Mouse (Mus musculus) heart, postnatal 36 days (tissue): Measurements from ENCODE around the gene Nfatc4. TPM values are rescaled to one million over a fixed set of nuclear protein-coding genes. Genes with fewer than 3 reads are reported as not detected.

Experiments
- DNase-seq, 2 experiments: peaks; one replicate each; pipeline ENCODE4 v3.0.0; 2021 to 2022
- intact Hi-C: fragments of 180-260 bp; cut with DNase I; formaldehyde crosslinking; loops from one replicate; pipeline ENCODE4 v1.15.1; 2025
- total RNA-seq, 2 experiments: library from RNA; stranded (reverse); gene quantifications; 2 replicates each; pipeline ENCODE4 v1.2.3; 2021

Nfatc4 gene
- total RNA-seq, 2 experiments from 2014 or later = 5.0 to 5.1 TPM

DNA sequence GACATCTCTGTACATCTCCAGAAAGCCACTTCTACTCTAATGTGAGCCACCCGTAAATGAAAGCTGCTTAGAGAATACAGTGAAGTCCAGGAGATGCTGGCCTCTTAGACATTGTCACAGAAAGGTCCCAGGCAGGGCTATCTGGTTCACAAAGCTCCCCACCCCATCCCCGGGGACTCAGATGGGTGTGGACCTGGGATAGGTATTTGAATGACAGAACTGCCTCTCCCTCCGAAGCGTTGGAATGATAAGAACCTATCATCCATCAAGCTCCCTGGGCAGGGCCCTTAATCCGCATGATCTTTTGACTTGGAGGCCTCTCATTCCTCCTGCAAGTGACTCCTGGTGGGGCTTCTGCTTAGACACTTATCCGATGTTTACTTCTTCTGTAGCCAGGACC, 27.9 kb downstream of the Nfatc4 start:
- no peak for DNase-seq
- intact Hi-C loops = no loop called here

DNA sequence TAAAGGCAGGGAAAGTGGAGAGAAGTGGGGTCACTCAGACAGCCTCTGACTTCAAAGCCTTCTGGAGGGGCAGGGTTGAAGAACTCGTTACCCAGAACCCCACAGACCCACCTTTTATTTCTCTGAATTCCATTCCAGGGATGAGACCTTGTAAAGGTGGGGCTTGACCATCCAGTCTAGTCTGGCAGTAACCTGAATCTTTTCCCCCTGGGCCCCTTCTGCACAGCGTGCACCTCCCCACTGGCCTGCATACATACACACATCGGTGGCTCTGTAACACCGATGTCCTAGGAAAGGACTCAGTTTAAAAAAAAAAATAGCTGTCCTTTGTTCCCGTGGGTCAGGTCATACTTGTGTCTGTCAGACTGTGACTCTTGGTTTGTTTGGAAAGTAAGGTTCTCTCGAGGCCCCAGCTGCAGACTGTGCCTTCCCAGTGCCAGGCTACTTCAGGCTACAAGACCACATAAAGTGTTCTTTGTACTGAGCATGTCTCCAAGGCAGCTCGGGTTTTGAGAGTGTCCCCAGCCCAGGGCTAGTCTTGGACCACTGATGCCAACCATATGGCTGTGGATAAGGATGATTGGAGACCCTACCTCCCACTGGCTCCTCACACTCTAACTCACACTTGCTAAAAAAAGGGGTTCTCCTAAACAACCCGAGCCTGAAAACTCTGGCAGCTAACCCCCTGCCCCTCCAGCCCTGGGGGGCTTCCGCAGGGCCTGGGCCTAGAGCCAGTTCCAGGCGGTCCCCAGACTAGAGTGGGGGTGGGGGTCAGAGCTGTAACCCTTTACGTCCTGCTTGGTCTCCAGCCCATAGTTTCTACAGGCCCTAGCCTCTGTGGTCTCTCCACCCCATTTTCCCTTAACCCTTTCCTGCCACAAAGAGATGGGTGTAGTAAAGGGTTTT, 30.0 kb downstream of the Nfatc4 start:
- intact Hi-C loops = no loop called here
- no peak for DNase-seq

DNA sequence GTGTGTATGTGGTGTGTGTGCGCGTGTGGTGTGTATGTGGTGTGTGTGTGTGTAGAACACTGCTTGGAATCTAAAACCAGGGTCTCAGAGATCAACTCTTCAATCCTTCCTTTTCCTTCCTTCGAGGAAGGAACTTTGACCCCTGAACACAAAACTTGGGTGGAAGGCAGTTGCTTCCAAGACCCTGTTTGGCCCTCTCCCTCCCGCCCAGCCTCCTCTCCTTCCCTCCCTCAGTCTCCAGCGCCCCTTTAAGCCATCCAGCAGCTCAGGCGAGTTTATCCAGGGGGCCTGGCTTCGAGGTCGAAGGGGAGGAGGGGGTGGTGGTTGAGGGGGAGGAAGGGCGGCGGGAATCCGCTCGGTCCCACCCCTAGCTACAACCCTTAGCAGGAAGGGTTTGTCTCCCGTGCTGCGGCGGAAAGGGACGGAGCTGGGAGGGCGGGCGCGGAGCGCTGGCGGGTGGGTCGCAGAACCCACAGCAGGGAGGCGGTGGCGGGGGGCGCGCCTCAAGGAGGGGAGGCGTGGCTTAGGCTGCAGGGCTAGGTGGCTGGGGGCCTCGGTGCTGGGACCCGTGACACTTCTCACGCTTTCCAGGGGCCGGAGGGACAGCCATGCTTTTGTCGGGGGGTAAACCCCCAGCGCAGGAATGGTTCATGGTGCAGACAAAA, 30.8 kb downstream of the Nfatc4 start, which contains the start of gene Nynrin:
Gene Nynrin, plus strand, starts transcription at position 390 of the 665 bp plus-strand sequence.
- peak; percentile 69 to 76 for DNase-seq
- intact Hi-C loops = loop anchor here (2.0 kb wide), 1 partner anchor 31 kb away; the partner anchor contains the start of genes Cbln3 and Khnyn

DNA sequence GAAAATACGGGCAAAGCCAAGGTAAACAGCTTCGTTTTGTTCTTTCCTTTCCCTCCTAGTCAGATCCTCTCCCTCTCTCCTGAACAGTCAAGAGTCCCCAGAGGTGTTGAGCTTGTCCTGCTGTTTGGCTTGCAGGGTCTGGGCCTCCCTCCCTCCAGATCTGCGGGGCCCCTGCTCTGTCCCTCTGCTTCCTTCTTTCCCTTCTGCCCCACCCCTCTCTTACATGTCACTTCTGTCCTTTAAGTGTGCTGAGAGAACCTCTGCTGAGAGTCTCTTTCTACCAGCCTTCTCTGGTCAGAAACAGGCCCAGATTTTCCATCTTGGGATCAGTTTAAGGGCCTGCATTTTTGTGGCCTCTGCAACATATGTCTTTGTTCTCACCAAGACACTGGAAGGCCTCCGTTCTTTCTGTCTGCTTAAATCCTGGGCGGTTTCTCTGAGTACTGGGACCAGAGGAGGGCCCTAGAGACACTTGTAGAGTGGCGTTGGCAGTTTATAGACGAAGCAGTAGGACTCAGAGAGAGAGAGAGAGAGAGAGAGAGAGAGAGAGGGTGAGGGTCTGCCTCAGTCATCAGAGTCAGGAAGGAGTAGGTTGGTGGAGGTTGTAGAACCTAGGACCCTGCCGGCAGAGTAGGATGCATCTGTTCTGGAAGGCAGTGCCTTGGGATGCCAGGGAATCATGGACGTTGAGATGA, 31.6 kb downstream of the Nfatc4 start:
- DNase-seq = peak in 1 of 2 experiments; percentile 28

DNA sequence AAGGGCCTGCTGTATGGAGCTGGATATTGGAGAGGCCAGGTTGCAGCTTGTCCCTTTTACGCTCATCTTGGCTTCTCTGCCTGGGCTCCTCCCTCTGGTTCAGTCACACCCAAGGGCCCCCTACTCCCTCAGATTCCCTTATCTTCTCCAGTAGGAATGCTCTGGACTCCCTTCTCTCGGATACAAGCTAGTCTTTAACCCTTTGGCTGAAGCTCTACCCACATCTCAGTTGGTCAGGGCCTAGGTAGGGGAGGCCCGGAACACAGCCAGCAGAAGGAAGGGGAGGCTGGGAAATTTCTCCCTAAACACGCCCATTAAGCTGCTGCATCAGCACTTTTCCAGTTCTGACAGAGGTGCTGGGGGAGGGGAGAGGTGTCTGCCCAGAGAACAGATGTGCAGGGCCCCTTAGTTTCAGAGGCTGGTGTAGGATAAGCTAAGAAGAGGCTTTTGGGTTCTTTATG, 32.2 kb downstream of the Nfatc4 start:
- intact Hi-C loops = loop anchor here (2.0 kb wide), 1 partner anchor 30 kb away; the partner anchor contains the start of genes Cbln3 and Khnyn
- DNase-seq = peak; percentile 40 to 43

More for the DNA sequence above, 31.6 kb downstream of the Nfatc4 start:
- intact Hi-C loops = loop anchor here (2.0 kb wide), 1 partner anchor 30 kb away; the partner anchor contains the start of genes Cbln3 and Khnyn

DNA sequence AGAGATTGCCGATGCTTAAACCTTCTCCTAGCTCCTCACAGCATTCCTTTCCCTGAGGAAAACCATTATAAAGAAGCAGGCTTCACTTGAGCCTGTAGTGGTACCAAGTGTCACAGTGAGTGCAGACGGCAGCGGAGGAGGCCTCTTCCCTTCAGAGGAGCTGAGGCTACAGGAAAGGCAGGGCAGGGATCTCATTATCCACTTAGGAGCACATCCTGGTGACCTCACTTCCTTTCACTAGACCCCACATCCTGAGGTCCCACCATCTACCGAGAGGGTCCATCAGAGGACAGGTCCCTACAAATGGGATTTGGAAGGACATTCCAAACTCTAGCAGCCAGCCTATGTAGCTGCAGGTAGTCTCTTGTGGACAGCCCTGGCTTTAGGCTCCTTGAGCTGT, 34.6 kb downstream of the Nfatc4 start:
- intact Hi-C loops = no loop called here

DNA sequence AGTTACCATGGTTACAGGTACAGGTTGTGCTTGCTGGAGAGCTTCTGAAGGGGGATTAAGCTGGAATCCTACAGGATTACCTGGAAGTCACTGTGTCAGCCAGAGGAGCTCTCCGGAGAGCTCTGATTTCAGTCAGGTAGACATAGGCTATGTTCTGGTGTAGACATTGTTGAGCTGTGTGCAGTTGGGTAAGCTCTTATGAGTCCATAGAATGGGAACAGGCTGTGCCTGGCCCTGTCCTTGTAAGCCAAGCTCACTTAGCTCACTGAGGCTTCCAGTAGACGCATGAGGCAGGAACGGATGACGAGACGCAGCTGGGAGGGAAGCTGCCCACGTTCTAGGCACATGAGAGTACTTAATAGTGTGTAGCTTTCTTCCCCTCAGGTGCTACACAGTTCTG, 39.2 kb downstream of the Nfatc4 start:
- no peak for DNase-seq
- intact Hi-C loops = no loop called here

More for the DNA sequence above, 34.6 kb downstream of the Nfatc4 start:
- no peak for DNase-seq

DNA sequence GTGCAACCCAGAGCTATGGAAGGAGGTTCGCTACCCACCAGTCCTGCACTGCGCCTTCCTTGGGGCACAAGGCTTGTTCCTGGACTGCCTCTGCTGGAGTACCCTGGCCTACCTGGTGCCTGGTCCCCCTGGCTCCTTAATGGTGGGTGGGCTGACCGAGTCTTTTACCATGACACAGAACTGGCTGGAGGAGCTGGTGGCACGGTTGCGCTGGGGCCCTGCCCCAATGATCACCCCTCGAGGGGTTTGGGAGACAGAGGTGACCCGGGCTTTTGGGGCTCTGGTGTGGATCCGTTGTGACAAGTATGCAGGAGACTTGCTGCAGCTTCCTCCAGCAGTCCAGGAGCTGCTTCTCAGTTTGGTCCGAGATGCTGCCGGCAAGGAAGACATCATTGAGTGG, 40.0 kb downstream of the Nfatc4 start:
- intact Hi-C loops = loop anchor here (1.0 kb wide), 1 partner anchor 41 kb away; no protein-coding TSS in a partner anchor
- no peak for DNase-seq

DNA sequence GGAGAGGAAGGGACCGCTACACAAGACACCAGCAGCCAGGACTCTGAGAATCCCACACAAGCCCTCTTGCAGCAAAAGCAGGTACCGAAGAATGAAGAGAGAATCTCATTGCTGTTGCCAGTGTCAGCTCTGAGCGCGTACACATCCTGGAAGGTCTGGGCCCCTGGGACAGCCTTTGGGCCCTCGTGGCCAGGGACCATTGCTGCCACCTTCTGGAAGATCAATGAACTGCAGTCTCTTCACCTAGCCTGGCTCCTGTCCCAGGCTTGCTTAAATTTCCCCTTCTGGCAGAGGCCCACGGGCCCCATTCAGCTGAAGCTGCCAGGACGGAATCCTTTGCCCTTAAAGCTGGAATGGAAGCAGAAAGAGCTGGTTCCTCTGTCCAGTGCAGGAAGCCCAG, 40.8 kb downstream of the Nfatc4 start:
- peak; percentile 80 to 84 for DNase-seq
- intact Hi-C loops = loop anchor here (1.0 to 2.0 kb wide), 2 partner anchors 41 to 83 kb away; no protein-coding TSS in a partner anchor

DNA sequence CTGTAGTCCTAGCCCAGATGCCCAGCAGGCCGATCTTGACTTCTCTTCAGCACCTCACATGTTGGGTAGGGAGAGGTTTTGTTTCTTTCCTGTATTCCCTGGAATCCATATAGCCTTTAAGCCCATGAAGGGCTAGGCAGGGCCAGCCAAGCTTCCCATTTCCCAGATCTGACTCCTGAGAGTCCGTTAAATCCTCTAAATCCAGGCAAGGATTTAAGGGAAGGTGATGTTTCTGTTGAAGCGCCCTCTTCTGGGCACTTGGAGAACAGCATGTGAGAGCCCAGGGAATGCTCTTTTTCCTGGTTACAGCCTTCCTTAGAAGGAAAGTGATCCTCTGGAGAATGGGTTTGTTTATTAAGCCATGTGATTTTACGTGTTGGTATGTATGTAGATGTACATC, 44.0 kb downstream of the Nfatc4 start:
- DNase-seq = peak; percentile 64 to 77
- intact Hi-C loops = loop anchor here (1.0 kb wide), 1 partner anchor 45 kb away; no protein-coding TSS in a partner anchor

DNA sequence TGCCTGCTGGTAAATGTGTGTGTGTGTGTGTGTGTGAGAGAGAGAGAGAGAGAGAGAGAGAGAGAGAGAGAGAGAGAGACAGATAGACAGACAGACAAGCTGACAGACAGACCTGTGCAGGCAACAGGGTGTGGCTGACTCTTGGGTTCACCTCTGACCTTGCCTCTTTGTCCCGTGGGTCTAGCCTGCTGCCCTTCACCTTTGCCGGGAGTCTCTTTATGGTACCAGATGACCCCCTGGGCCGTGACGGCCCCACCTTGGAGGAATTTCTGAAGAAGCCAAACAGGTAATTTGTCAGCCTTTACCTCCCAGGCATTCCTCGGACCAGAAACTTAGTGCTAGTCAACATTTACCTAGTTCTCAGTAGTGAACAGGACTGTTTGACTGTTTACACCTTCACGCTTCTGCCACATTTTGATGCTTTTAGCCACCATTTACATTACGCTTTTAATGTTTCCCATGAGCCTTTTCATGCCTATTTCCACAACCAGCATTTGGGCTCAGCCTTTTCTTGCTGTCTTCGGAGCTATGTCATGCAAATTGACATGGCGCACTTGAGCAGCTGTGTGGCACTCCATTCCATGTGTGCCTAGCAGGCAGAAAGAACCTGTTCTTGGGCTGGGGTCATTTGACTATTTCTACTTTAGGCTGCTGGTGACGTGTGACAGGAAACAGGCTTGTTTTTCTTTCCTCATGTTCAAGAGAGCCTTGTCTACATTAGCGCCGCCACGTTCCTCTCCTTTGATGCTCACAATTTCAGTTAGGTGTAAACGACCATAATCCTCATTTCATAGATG, 45.5 kb downstream of the Nfatc4 start:
- intact Hi-C loops = no loop called here
- DNase-seq = no peak

DNA sequence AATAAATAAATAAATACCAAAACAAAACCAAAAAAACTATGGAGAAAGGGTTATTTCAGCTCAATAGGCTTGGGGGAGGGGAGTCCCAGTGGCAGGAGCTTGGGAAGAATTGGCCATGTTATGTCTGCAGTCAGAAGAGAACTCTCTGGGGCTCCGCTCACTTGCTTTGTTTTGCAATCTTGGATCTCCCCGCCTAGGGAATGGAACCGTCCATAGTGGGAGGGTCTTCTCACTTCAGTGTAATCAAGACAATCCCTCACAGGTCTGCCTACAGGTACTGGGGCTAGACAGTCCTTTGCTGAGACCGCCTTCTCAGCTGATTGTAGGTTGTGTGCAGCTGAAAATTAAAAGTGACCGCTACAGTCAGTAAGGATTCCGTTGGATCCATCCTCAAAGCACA, 46.6 kb downstream of the Nfatc4 start:
- intact Hi-C loops = no loop called here
- DNase-seq = no peak

DNA sequence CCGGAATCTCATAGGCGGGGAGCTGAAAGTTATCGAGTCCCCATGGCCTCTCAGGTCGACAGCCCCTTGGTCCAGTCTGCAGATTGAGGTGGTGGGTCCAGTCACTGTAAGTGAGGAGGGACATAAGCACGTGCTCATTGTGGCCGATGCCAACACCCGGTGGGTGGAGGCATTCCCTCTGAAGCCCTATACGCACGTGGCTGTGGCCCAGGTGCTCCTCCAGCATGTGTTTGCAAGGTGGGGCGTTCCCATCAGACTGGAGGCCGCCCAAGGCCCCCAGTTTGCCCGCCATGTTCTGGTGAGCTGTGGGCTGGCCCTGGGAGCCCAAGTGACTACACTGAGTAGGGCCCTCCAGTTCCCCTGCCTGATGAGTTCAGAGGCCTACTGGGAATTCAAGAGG, 49.1 kb downstream of the Nfatc4 start:
- intact Hi-C loops = no loop called here
- no peak for DNase-seq

DNA sequence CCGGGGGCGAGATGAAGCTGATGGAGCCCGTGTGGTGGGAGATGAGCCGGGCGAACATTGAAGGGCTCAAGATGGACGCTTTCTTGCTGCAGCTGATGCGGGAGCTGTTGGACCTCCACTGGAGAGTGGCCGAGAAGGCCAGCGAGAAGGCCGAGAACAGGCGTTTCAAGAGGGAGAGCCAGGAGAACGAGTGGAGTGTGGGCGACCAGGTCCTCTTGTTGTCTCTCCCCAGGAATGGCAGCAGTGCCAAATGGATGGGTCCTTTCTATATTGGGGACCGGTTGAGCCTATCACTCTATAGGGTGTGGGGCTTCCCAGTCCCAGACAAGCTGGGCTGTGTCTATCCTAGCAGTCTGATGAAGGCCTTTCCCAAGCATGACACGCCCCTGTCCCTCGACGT, 49.6 kb downstream of the Nfatc4 start:
- DNase-seq = no peak
- intact Hi-C loops = no loop called here

DNA sequence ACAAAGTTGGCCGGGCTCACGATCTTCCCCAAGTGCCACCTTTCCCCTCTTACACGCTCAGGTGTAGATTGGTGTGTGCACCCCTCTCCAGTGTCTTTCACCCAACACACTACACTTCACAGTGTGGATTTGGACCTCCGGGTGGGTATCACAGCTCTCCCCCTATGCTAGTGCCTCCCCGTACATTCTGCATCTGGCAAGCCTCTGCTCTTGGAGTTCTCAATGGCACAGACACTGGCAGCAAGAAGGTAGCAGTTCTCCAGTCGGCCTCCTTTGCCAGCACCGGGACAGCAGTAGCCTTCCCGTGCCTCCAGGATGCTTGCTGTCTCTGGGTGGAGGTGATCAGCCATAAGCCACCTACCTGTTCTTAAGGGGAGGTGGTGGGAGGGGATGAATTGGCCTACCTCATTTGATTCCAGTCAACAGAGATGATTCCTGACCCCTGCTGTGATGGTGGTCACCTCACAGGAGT, 50.3 kb downstream of the Nfatc4 start:
- intact Hi-C loops = loop anchor here (1.0 kb wide), 1 partner anchor 45 kb away; no protein-coding TSS in a partner anchor
- DNase-seq = no peak

DNA sequence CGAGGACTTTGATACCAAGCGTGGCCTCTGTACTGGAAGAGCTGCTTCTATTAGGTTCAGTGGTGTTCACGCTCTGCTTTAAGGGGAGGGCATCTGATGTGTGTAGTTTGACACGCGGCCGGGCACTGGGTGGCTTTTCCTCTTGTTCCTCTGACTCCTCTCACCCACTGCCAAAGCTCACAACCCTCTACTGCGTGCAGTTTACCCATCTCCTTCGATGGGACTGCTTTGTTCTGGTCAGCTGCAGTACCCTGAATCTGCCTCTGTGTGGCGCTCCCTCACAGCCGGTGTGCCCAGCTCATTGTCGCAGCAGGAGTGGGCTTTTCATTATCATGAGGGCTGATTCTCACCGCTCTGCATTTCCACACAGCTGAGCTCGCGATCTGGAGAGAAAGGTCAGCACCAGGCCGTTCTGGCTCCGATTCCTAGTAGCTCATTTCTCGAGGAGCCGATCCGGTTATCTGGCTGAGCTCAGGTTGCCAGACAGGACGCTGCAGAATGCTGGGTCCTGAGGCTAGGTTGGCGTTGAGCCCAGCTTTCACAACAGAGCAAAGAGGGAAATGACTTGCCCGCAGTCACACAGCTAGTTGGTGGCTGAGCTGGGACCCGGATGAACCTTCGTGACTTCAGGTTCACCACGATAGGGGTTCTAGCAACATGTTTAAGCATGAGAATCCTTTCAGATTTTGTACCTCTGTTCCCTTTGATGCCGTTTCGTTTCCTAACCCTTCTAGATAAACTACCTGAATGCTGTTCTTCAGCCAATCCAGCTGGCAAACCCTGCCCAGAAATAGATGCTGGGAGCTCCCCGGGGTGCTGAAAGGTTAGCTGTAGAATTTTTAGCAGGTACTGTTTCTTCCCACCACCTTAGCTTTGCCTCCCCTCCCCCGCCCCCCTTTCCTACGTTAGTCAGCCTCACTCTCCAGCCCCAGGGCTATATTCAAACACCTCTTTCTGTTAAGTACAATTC, 51.1 kb downstream of the Nfatc4 start:
- DNase-seq = peak; percentile 80 to 81
- intact Hi-C loops = loop anchor here (1.0 kb wide), 1 partner anchor 44 kb away; no protein-coding TSS in a partner anchor

DNA sequence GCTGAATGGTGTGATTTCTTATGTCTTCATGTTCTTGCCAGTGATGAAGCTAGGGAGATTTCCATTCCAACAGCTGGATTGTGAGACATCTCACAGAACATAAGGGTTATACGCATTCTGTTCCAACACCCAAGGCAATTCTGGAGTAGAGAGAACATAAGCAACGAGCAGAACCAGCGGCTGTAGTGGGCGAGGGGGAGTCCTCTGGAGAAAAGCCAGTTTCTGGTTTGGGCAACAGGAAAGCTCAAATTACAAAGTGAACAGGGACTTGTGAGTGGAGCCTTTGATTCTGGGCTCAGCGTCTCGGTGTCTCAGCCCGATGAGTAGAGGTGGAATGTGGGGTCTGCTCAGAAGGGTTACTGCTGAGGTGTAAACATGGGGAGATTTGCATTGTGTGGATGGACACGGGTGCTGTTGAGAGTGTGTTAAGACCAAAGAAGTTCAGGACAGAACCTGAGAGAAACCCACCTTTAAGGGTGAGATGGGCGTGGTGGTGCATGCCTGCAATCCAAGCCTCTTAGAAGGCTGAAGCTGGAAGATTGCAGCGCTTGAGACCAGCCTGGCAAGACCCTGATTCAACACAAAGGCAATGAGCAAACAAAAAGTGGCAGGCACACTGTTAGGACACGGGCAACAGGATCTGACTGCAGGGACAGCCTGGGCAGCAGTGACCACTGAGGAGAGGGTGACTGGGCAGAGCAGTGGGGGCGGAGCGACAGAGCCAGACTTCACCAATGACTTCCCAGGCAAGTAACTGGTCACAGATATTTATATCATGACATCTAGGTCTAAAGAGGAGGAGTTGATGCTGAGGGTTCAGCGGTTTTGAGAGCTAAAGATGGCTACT, 54.7 kb downstream of the Nfatc4 start:
- DNase-seq = no peak
- intact Hi-C loops = no loop called here
